Mouse (Mus musculus) heart, adult 2 months (tissue): ENCODE data around the gene Tspan14. TPM values are rescaled to one million over a fixed set of nuclear protein-coding genes. Genes with fewer than 3 reads are reported as not detected.

Experiments used
- DNase-seq, 2 experiments: peaks; one replicate each; pipeline ENCODE4 v3.0.0; 2021
- H3K27ac ChIP-seq: fragments of 200-600 bp; 2 replicates; pipeline ENCODE4 v1.8.1; 2022
- H3K27me3 ChIP-seq: fragments of 200-500 bp; 2 replicates; pipeline ENCODE4 v1.6.1; 2012; ENCODE audit warnings: mild to moderate bottlenecking, low read length, inconsistent platforms, mixed read lengths; ENCODE audit not compliant: control insufficient read depth, insufficient read depth
- H3K36me3 ChIP-seq: fragments of 200-500 bp; 2 replicates; pipeline ENCODE4 v1.6.1; 2012; ENCODE audit warnings: low read length, inconsistent platforms; ENCODE audit not compliant: control insufficient read depth, insufficient read depth
- H3K4me1 ChIP-seq: fragments of 200-500 bp; 2 replicates; pipeline ENCODE4 v1.6.1; 2011; ENCODE audit warnings: low read length; ENCODE audit not compliant: control insufficient read depth, insufficient read depth
- H3K4me3 ChIP-seq: fragments of 200-600 bp; 2 replicates; pipeline ENCODE4 v1.8.1; 2022
- H3K79me2 ChIP-seq: fragments of 200-500 bp; replicated peaks from 2 replicates; pipeline ENCODE4 v1.6.1; 2012; ENCODE audit warnings: mild to moderate bottlenecking, inconsistent platforms, low read length, moderate library complexity, mixed read lengths; ENCODE audit not compliant: control insufficient read depth, insufficient read depth
- H3K9ac ChIP-seq: fragments of 200-500 bp; 2 replicates; pipeline ENCODE4 v1.6.1; 2012; ENCODE audit warnings: low read depth, mild to moderate bottlenecking, control low read depth, inconsistent platforms, low read length, mixed read lengths
- CTCF ChIP-seq: fragments of 200-600 bp; IDR thresholded peaks from 2 replicates; pipeline ENCODE4 v1.8.1; 2022; ENCODE audit warnings: antibody characterized with exemption, mild to moderate bottlenecking, moderate library complexity
- EP300 ChIP-seq: fragments of 200-500 bp; IDR thresholded peaks from 2 replicates; pipeline ENCODE4 v1.6.1; 2011; ENCODE audit warnings: low read depth, low read length, control low read depth; ENCODE audit not compliant: insufficient read depth
- POLR2A ChIP-seq: fragments of 200-500 bp; IDR thresholded peaks from 2 replicates; pipeline ENCODE4 v1.6.1; 2011; ENCODE audit warnings: mild to moderate bottlenecking, low read depth, low read length, control low read depth; ENCODE audit not compliant: insufficient read depth
- WGBS: fragments of 180-500 bp; shearing (Covaris S2); methylation state at CpG from one replicate; pipeline ENCODE4 v1.1.7; 2018; 5-methylcytosine and 5-hydroxymethylcytosine counted together
- intact Hi-C: fragments of 180-260 bp; cut with DNase I; formaldehyde crosslinking; loops from one replicate; pipeline ENCODE4 v1.15.1; 2025
- polyA plus RNA-seq: library from polyadenylated mRNA; depleted of rRNA; stranded (reverse); fragments of >200 nt; gene quantifications from 2 replicates; pipeline ENCODE4 v1.2.3, GENCODE M21; 2012
- total RNA-seq, 2 experiments: library from RNA; stranded (reverse); gene quantifications; 2 replicates each; pipeline ENCODE4 v1.2.3; 2021

Gene Tspan14
- total and polyA plus RNA-seq, 3 experiments = 11.8 to 25.7 (median 18.6) TPM

DNA sequence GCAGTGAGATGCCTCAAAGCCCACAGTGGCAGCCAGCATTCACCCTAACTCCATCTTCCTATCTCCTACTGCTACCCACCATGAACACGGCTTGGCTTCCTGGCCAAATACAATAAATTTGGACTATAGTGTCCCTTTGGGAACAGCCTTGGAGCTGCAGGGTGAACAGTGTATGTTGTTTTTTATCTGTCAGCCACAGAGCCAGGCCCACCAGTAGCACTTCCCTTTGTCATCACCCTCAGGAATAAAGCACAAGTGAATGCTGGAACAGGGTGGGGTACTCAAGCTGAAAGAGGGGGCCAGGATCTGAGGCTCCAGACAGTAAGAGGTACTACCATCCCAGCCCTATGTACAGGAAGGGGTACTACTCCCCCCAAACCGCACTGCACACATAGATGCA is 31.6 kb downstream of the Tspan14 start:
- no peak for TF ChIP-seq CTCF
- no peak for TF ChIP-seq EP300
- no peak for TF ChIP-seq POLR2A
- H3K27ac ChIP-seq = no peak overlapping the region
- peaks cover 4% of the 10 kb centered on the region for H3K79me2 ChIP-seq
- intact Hi-C loops = no loop called here
- peaks cover 6% of the 10 kb centered on the region for H3K36me3 ChIP-seq
- H3K27me3 ChIP-seq = no peaks in the 10 kb centered on the region
- no peak for DNase-seq
- WGBS = 32% methylated on average over 2 of the region's 2 CpGs
- no peak overlapping the region for H3K9ac ChIP-seq
- peaks cover 32% of the 10 kb centered on the region for H3K4me1 ChIP-seq
- H3K4me3 ChIP-seq = no peak overlapping the region

DNA sequence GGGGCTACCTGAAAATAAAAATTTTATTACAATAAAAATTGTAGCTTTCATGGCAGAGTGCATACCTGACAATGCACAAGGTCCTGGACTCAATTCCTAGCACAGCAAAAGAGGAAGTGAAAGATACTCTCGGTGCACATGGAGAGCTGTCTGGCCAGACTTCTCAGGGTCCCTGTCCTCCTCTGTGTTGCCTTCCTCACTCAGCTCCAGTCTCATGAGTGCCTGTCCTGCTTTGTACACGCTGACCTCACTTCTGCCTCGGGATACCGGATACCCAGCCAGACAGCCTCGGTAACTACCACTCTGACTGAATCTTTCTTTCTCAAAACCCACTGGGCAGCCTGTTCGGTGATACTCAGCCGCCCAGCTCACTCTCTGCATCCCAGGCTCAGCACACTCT is 33.3 kb downstream of the Tspan14 start:
- no peak for DNase-seq
- no peaks in the 10 kb centered on the region for H3K27me3 ChIP-seq
- 79% methylated on average over 7 of the region's 7 CpGs for WGBS
- peaks cover 30% of the 10 kb centered on the region for H3K4me1 ChIP-seq
- H3K36me3 ChIP-seq = peaks cover 6% of the 10 kb centered on the region
- H3K9ac ChIP-seq = no peak overlapping the region
- H3K27ac ChIP-seq = no peak overlapping the region
- TF ChIP-seq CTCF (no peak), EP300 (no peak), POLR2A (no peak)
- peaks cover 2% of the 10 kb centered on the region; the same call in 1 of the 2 replicates for H3K79me2 ChIP-seq
- intact Hi-C loops = no loop called here
- H3K4me3 ChIP-seq = no peak overlapping the region

DNA sequence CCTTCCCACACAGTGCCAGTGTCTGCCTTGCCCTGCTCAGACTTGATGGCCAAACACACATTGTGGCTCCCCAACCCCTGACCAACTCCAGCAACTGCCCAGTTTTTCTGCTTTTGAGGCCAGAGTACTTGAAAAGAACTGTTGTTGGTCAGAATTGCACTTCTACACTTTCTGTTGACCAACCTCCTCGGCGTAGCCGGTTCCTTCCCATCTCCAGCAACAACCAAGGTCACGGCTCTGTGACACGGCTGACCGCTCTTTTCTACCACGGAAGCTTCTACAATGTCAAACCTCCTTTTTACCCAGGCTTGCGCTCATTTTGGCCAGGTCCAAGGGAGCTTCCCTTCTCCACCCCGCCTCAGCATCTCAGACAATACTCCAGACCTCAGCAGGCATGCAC is 34.4 kb downstream of the Tspan14 start:
- H3K27ac ChIP-seq = no peak overlapping the region
- WGBS = 69% methylated on average over 9 of the region's 9 CpGs
- H3K9ac ChIP-seq = no peak overlapping the region
- TF ChIP-seq POLR2A = no peak
- TF ChIP-seq EP300 = no peak
- no peak for TF ChIP-seq CTCF
- peaks cover 2% of the 10 kb centered on the region; the same call in 1 of the 2 replicates for H3K79me2 ChIP-seq
- peaks cover 10% of the 10 kb centered on the region for H3K36me3 ChIP-seq
- no peaks in the 10 kb centered on the region for H3K27me3 ChIP-seq
- no peak for DNase-seq
- intact Hi-C loops = no loop called here
- H3K4me1 ChIP-seq = peaks cover 33% of the 10 kb centered on the region
- H3K4me3 ChIP-seq = no peak overlapping the region

DNA sequence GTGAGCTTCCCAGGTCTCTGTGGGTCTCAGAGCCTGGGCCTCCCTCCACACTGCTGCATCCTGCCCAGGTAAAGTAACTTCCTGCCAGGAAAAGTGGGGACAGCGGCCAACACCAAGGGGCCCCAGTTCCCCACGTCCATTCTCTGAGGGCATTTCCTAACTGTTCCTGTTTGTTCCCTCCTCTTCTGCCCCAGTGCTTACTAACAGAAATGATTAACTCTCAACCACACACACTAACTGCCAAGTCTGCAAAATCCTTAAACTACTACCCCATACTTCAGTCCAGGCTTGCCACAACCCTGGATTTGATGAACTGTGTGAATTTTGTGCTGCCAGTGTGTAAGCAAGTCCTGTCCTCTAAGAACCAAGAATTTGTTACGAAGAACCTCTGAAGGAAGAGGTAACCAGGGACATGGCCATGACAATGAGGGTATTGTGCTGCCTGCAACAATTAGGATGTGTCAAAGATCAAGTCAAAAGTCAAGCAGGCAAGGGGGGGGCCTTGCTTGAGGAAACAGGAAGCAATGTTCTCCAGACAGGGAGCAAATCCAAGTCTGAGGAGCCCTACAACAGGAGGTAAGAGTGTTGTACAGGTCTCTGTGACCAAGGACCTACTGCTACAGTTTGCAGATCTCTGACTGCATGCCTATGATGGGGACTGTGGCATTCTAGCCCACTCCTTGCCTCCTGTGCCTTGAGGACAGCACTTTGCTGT is 35.3 kb downstream of the Tspan14 start:
- peak overlapping the region; percentile 31; the same call in 1 of the 2 replicates for H3K27ac ChIP-seq
- H3K27me3 ChIP-seq = no peaks in the 10 kb centered on the region
- peaks cover 33% of the 10 kb centered on the region for H3K4me1 ChIP-seq
- TF ChIP-seq POLR2A (no peak), CTCF (no peak), EP300 (no peak)
- 40% methylated on average over 3 of the region's 3 CpGs for WGBS
- no peak for DNase-seq
- H3K9ac ChIP-seq = no peak overlapping the region
- H3K79me2 ChIP-seq = peaks cover 2% of the 10 kb centered on the region; the same call in 1 of the 2 replicates
- H3K36me3 ChIP-seq = peaks cover 12% of the 10 kb centered on the region
- no peak overlapping the region for H3K4me3 ChIP-seq
- intact Hi-C loops = no loop called here

DNA sequence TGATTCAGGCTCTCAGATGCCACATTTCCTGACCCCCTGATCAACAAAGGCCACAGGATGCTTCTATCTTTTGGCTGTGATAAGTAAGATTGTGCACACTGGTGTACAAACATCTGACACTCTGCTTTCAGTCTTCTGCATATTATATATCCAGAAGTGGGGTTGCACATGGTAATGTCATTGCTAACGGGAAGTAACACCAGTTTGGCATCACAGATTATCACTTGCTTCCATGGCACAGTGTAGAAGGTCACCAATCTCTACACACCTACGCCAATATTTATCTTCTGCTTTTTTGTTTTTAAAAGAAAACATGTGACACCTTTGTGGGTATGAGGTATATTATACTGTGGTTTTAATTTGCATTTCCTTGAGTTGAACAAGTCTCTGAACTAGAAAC is 36.7 kb downstream of the Tspan14 start:
- Histone ChIP-seq H3K9ac (no peak overlapping the region), H3K36me3 (peaks cover 14% of the 10 kb centered on the region), H3K4me3 (no peak overlapping the region), H3K27me3 (no peaks in the 10 kb centered on the region), H3K27ac (no peak overlapping the region), H3K4me1 (peaks cover 30% of the 10 kb centered on the region), H3K79me2 (peaks cover 1% of the 10 kb centered on the region; the same call in 1 of the 2 replicates)
- TF ChIP-seq CTCF (no peak), POLR2A (no peak), EP300 (no peak)
- WGBS = 86% methylated on average over 2 of the region's 2 CpGs
- DNase-seq = no peak
- intact Hi-C loops = no loop called here

DNA sequence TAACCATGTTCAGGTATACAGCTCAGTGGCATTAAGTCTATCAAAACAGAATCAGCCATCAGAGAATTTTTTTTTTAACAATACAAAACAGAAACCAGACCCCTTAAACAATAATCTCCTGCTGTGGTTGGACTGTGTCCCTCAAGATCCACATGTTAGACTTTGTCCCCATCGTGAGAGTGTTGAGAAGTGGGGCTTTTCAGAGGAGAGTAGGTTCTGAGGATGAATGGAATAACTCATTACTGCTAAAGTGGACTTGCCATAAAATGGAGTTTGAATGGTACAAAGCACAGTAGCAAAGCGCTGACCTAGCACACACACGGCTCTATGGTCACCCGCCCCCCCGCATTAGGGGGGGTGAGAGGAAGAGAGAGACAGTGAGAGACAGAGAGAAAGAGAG is 37.7 kb downstream of the Tspan14 start:
- TF ChIP-seq POLR2A (no peak), EP300 (no peak), CTCF (no peak)
- DNase-seq = no peak
- Histone ChIP-seq H3K27me3 (no peaks in the 10 kb centered on the region), H3K4me3 (no peak overlapping the region), H3K27ac (no peak overlapping the region), H3K4me1 (peaks cover 34% of the 10 kb centered on the region), H3K9ac (no peak overlapping the region), H3K79me2 (no peaks in the 10 kb centered on the region), H3K36me3 (peaks cover 15% of the 10 kb centered on the region)
- 85% methylated on average over 5 of the region's 5 CpGs for WGBS
- intact Hi-C loops = no loop called here
